Mouse (Mus musculus): ENCODE data around the gene Fgf3. TPM values are rescaled to one million over a fixed set of nuclear protein-coding genes. Genes with fewer than 3 reads are reported as not detected.

Fgf3 gene
- polyA plus RNA-seq, 1 experiment from 2014 or later = not detected

GRCm38 (mm10) chr7:144807036-144807435, 30.8 kb upstream of the Fgf3 start:
- Histone ChIP-seq H3K4me3 (ENCODE audit: low read length) (no peak overlapping the region), H3K4me2 (ENCODE audit: low read depth, low read length) (no peak overlapping the region), H3K27me3 (ENCODE audit: control insufficient read depth, insufficient read depth, low read depth, low read length) (no peaks in the 10 kb centered on the region), H3K9me3 (ENCODE audit: control insufficient read depth, low read length) (no peaks in the 10 kb centered on the region), H3K36me3 (ENCODE audit: control insufficient read depth, insufficient read depth, low read length) (no peaks in the 10 kb centered on the region), H3K9ac (ENCODE audit: low read length) (no peak overlapping the region), H3K27ac (ENCODE audit: low read length) (no peak overlapping the region), H3K4me1 (replicated peaks; ENCODE audit: control insufficient read depth, insufficient read depth, low read length) (peaks cover 2% of the 10 kb centered on the region; the same call in 1 of the 2 replicates)
- 61% methylated on average over 6 of the region's 6 CpGs for WGBS
- no peak for ATAC-seq (ENCODE audit: low read depth)

GRCm38 (mm10) chr7:144807976-144808577, 29.8 kb upstream of the Fgf3 start:
- ATAC-seq (ENCODE audit: low read depth) = no peak
- Histone ChIP-seq H3K9me3 (ENCODE audit: control insufficient read depth, low read length) (no peaks in the 10 kb centered on the region), H3K4me1 (replicated peaks; ENCODE audit: control insufficient read depth, insufficient read depth, low read length) (peaks cover 2% of the 10 kb centered on the region; the same call in 1 of the 2 replicates), H3K27me3 (ENCODE audit: control insufficient read depth, insufficient read depth, low read depth, low read length) (no peaks in the 10 kb centered on the region), H3K36me3 (ENCODE audit: control insufficient read depth, insufficient read depth, low read length) (no peaks in the 10 kb centered on the region), H3K4me2 (ENCODE audit: low read depth, low read length) (no peak overlapping the region), H3K4me3 (ENCODE audit: low read length) (no peak overlapping the region), H3K9ac (ENCODE audit: low read length) (no peak overlapping the region), H3K27ac (ENCODE audit: low read length) (no peak overlapping the region)
- whole genome bisulfite sequencing = 47% methylated on average over 4 of the region's 4 CpGs

- H3K4me2 ChIP-seq (ENCODE audit: low read depth, low read length) = no peak overlapping the region
- H3K4me3 ChIP-seq (ENCODE audit: low read length) = no peak overlapping the region
- H3K36me3 ChIP-seq (ENCODE audit: control insufficient read depth, insufficient read depth, low read length) = no peaks in the 10 kb centered on the region
- no peak overlapping the region for H3K9ac ChIP-seq (ENCODE audit: low read length)
- ATAC-seq (ENCODE audit: low read depth) = peak; percentile 92
- no peak overlapping the region for H3K27ac ChIP-seq (ENCODE audit: low read length)
- no peaks in the 10 kb centered on the region for H3K9me3 ChIP-seq (ENCODE audit: control insufficient read depth, low read length)
- WGBS = 21% methylated on average over 4 of the region's 4 CpGs
- no peaks in the 10 kb centered on the region for H3K27me3 ChIP-seq (ENCODE audit: control insufficient read depth, insufficient read depth, low read depth, low read length)
- H3K4me1 ChIP-seq (replicated peaks; ENCODE audit: control insufficient read depth, insufficient read depth, low read length) = peaks cover 2% of the 10 kb centered on the region; the same call in 1 of the 2 replicates
Measured at GRCm38 (mm10) chr7:144811521-144811920, 26.4 kb upstream of the Fgf3 start.

GRCm38 (mm10) chr7:144821901-144822300, 16.0 kb upstream of the Fgf3 start:
- WGBS = 55% methylated on average over 7 of the region's 7 CpGs
- no peak for ATAC-seq (ENCODE audit: low read depth)
- no peak overlapping the region for H3K4me3 ChIP-seq (ENCODE audit: low read length)
- H3K9ac ChIP-seq (ENCODE audit: low read length) = no peak overlapping the region
- H3K27ac ChIP-seq (ENCODE audit: low read length) = no peak overlapping the region
- peaks cover 2% of the 10 kb centered on the region; the same call in 1 of the 2 replicates for H3K9me3 ChIP-seq (ENCODE audit: control insufficient read depth, low read length)
- H3K4me2 ChIP-seq (ENCODE audit: low read depth, low read length) = no peak overlapping the region
- 0 out of 2 replicates have a peak, but pooled peaks cover 4% of the 10 kb centered on the region for H3K27me3 ChIP-seq (ENCODE audit: control insufficient read depth, insufficient read depth, low read depth, low read length)
- no peaks in the 10 kb centered on the region for H3K4me1 ChIP-seq (replicated peaks; ENCODE audit: control insufficient read depth, insufficient read depth, low read length)
- no peaks in the 10 kb centered on the region for H3K36me3 ChIP-seq (ENCODE audit: control insufficient read depth, insufficient read depth, low read length)

- Histone ChIP-seq H3K9ac (ENCODE audit: low read length) (no peak overlapping the region), H3K36me3 (ENCODE audit: control insufficient read depth, insufficient read depth, low read length) (no peaks in the 10 kb centered on the region), H3K27ac (ENCODE audit: low read length) (no peak overlapping the region), H3K9me3 (ENCODE audit: control insufficient read depth, low read length) (no peaks in the 10 kb centered on the region), H3K27me3 (ENCODE audit: control insufficient read depth, insufficient read depth, low read depth, low read length) (peaks cover 9% of the 10 kb centered on the region; the same call in 1 of the 2 replicates), H3K4me2 (ENCODE audit: low read depth, low read length) (no peak overlapping the region), H3K4me1 (replicated peaks; ENCODE audit: control insufficient read depth, insufficient read depth, low read length) (no peaks in the 10 kb centered on the region), H3K4me3 (ENCODE audit: low read length) (no peak overlapping the region)
- WGBS = 84% methylated on average over 2 of the region's 2 CpGs
- ATAC-seq (ENCODE audit: low read depth) = no peak
Measured at GRCm38 (mm10) chr7:144823988-144824387, 13.9 kb upstream of the Fgf3 start.

- H3K4me1 ChIP-seq (replicated peaks; ENCODE audit: control insufficient read depth, insufficient read depth, low read length) = no peaks in the 10 kb centered on the region
- no peaks in the 10 kb centered on the region for H3K9me3 ChIP-seq (ENCODE audit: control insufficient read depth, low read length)
- no peak overlapping the region for H3K27ac ChIP-seq (ENCODE audit: low read length)
- H3K4me2 ChIP-seq (ENCODE audit: low read depth, low read length) = no peak overlapping the region
- H3K27me3 ChIP-seq (ENCODE audit: control insufficient read depth, insufficient read depth, low read depth, low read length) = peaks cover 9% of the 10 kb centered on the region; the same call in 1 of the 2 replicates
- no peak overlapping the region for H3K4me3 ChIP-seq (ENCODE audit: low read length)
- no peaks in the 10 kb centered on the region for H3K36me3 ChIP-seq (ENCODE audit: control insufficient read depth, insufficient read depth, low read length)
- 68% methylated on average over 11 of the region's 11 CpGs for WGBS
- ATAC-seq (ENCODE audit: low read depth) = no peak
- H3K9ac ChIP-seq (ENCODE audit: low read length) = no peak overlapping the region
Measured at GRCm38 (mm10) chr7:144828369-144828768, 9.5 kb upstream of the Fgf3 start.

- no peak overlapping the region for H3K9ac ChIP-seq (ENCODE audit: low read length)
- H3K27ac ChIP-seq (ENCODE audit: low read length) = no peak overlapping the region
Measured at GRCm38 (mm10) chr7:144838522-144839503, 930 bp downstream of the Fgf3 start.

GRCm38 (mm10) chr7:144846158-144846557, 8.3 kb downstream of the Fgf3 start:
- H3K27me3 ChIP-seq (ENCODE audit: control insufficient read depth, insufficient read depth, low read depth, low read length) = peaks cover 10% of the 10 kb centered on the region

More at GRCm38 (mm10) chr7:144838522-144839503, 930 bp downstream of the Fgf3 start:
- Histone ChIP-seq H3K36me3 (ENCODE audit: control insufficient read depth, insufficient read depth, low read length) (no peaks in the 10 kb centered on the region), H3K9me3 (ENCODE audit: control insufficient read depth, low read length) (no peaks in the 10 kb centered on the region), H3K4me2 (ENCODE audit: low read depth, low read length) (peak overlapping the region; percentile 59), H3K4me3 (ENCODE audit: low read length) (peak overlapping the region; percentile 41), H3K27me3 (ENCODE audit: control insufficient read depth, insufficient read depth, low read depth, low read length) (peaks cover 62% of the 10 kb centered on the region), H3K4me1 (replicated peaks; ENCODE audit: control insufficient read depth, insufficient read depth, low read length) (peaks cover 2% of the 10 kb centered on the region)
- under 1% methylated on average over 94 of the region's 94 CpGs for WGBS
- ATAC-seq (ENCODE audit: low read depth) = peak; percentile 55; the same call in 1 of the 2 replicates

GRCm38 (mm10) chr7:144847067-144847466, 9.2 kb downstream of the Fgf3 start, which contains the start of gene Fgf4:
TSS of gene Fgf4 (plus strand) at chr7:144847367.
- no peaks in the 10 kb centered on the region for H3K9me3 ChIP-seq (ENCODE audit: control insufficient read depth, low read length)
- H3K4me2 ChIP-seq (ENCODE audit: low read depth, low read length) = no peak within 1 kb of the TSS
- no peak for ATAC-seq (ENCODE audit: low read depth)
- H3K4me1 ChIP-seq (replicated peaks; ENCODE audit: control insufficient read depth, insufficient read depth, low read length) = no peaks in the 10 kb centered on the region
- H3K27me3 ChIP-seq (ENCODE audit: control insufficient read depth, insufficient read depth, low read depth, low read length) = peaks cover 2% of the 10 kb centered on the region; the same call in 1 of the 2 replicates
- H3K27ac ChIP-seq (ENCODE audit: low read length) = no peak within 1 kb of the TSS
- H3K4me3 ChIP-seq (ENCODE audit: low read length) = no peak within 1 kb of the TSS
- H3K9ac ChIP-seq (ENCODE audit: low read length) = no peak within 1 kb of the TSS
- H3K36me3 ChIP-seq (ENCODE audit: control insufficient read depth, insufficient read depth, low read length) = no peaks in the 10 kb centered on the region

More at GRCm38 (mm10) chr7:144846158-144846557, 8.3 kb downstream of the Fgf3 start:
- Histone ChIP-seq H3K4me3 (ENCODE audit: low read length) (no peak overlapping the region), H3K9ac (ENCODE audit: low read length) (no peak overlapping the region), H3K9me3 (ENCODE audit: control insufficient read depth, low read length) (no peaks in the 10 kb centered on the region), H3K27ac (ENCODE audit: low read length) (no peak overlapping the region), H3K4me2 (ENCODE audit: low read depth, low read length) (no peak overlapping the region), H3K36me3 (ENCODE audit: control insufficient read depth, insufficient read depth, low read length) (no peaks in the 10 kb centered on the region), H3K4me1 (replicated peaks; ENCODE audit: control insufficient read depth, insufficient read depth, low read length) (no peaks in the 10 kb centered on the region)
- WGBS = 22% methylated on average over 4 of the region's 4 CpGs
- no peak for ATAC-seq (ENCODE audit: low read depth)

Data from lung, embryonic 16.5 days (tissue).